Mouse (Mus musculus): ENCODE measurements around the gene Tspan9. TPM values are rescaled to one million over a fixed set of nuclear protein-coding genes. Genes with fewer than 3 reads are reported as not detected.
A peak's percentile ranks its signal among the peaks of the same experiment; 100 is the strongest.

Gene Tspan9
- polyA plus RNA-seq, 1 experiment from 2014 or later: 19.6 TPM

DNA sequence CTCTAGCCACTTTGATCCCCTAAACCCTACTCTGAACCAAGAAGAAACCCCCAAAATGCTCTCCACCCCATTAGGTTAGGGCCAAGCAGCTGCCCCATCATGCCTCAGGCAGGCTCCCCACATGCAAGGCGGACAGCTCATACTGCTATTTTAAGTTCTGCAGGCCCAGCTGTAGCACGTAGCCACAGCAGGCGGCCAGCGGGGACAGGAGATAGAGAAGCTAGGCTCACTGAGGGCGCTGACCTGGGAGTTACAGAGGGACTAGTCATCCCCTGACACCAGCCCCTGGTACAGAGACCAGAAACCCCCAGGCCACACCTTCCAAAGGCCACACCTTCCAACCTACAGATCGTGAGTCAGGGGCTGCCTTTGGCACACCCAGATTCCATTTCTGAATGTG, 96.6 kb downstream of the Tspan9 start:
- 58% methylated on average over 6 of the region's 6 CpGs for WGBS (ENCODE audit: insufficient replicate concordance)
- H3K4me2 ChIP-seq (ENCODE audit: low read depth, low read length): no peak overlapping the region
- ATAC-seq: peak; percentile 48

GRCm38 (mm10) chr6:128044691-128045090, 98.7 kb downstream of the Tspan9 start:
- no peak for TF ChIP-seq CTCF (IDR thresholded peaks at IDR 0.05; ENCODE audit: low read depth)
- H3K4me3 ChIP-seq (ENCODE audit: low read depth, low read length): no peak overlapping the region
- DNase-seq (no peak), ATAC-seq (no peak)
- H3K27me3 ChIP-seq (ENCODE audit: insufficient read depth, low read length): no peaks in the 10 kb centered on the region
- H3K36me3 ChIP-seq (replicated peaks; ENCODE audit: insufficient read depth, low read length): no peaks in the 10 kb centered on the region
- no peak overlapping the region for H3K9ac ChIP-seq (replicated peaks)
- 40% methylated on average over 10 of the region's 10 CpGs for WGBS (ENCODE audit: insufficient replicate concordance)
- no peaks in the 10 kb centered on the region for H3K9me3 ChIP-seq (ENCODE audit: low read length)
- H3K4me2 ChIP-seq (ENCODE audit: low read depth, low read length): peak overlapping the region; percentile 11; the same call in 1 of the 2 replicates
- H3K4me1 ChIP-seq (ENCODE audit: insufficient read depth): peaks cover 6% of the 10 kb centered on the region; the same call in 1 of the 2 replicates
- H3K27ac ChIP-seq (ENCODE audit: low read depth): no peak overlapping the region

More for the DNA sequence above, 96.6 kb downstream of the Tspan9 start:
- H3K9me3 ChIP-seq (ENCODE audit: low read length): no peaks in the 10 kb centered on the region
- no peak overlapping the region for H3K9ac ChIP-seq (replicated peaks)
- no peak overlapping the region for H3K4me3 ChIP-seq (ENCODE audit: low read depth, low read length)
- no peaks in the 10 kb centered on the region for H3K27me3 ChIP-seq (ENCODE audit: insufficient read depth, low read length)
- TF ChIP-seq CTCF (IDR thresholded peaks at IDR 0.05; ENCODE audit: low read depth): no peak
- no peak for TF ChIP-seq EP300 (IDR thresholded peaks at IDR 0.05; ENCODE audit: low read depth)
- H3K36me3 ChIP-seq (replicated peaks; ENCODE audit: insufficient read depth, low read length): no peaks in the 10 kb centered on the region
- no peak for DNase-seq
- H3K27ac ChIP-seq (ENCODE audit: low read depth): no peak overlapping the region
- peaks cover 6% of the 10 kb centered on the region; the same call in 1 of the 2 replicates for H3K4me1 ChIP-seq (ENCODE audit: insufficient read depth)

DNA sequence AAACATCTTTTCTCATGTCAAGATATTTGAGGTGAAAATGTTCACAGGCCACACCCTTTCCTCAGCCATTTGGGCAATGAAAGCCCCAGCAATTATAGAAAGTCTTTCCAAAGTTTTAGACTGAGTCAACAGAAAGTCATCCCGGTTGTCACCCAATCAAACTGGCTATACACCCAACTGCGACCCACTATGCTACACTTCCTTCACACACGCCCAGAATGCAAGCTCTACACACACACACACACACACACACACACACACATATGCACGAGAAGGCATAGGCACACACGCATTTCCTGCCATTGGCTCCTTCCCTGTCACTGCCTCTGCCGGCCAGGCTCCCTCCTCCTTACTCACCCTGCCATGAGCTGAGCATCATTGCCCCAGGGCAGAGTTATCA, 99.9 kb downstream of the Tspan9 start:
- 44% methylated on average over 6 of the region's 6 CpGs for WGBS (ENCODE audit: insufficient replicate concordance)
- no peak for TF ChIP-seq EP300 (IDR thresholded peaks at IDR 0.05; ENCODE audit: low read depth)
- TF ChIP-seq CTCF (IDR thresholded peaks at IDR 0.05; ENCODE audit: low read depth): no peak

GRCm38 (mm10) chr6:128041836-128042235, 101.6 kb downstream of the Tspan9 start:
- no peaks in the 10 kb centered on the region for H3K27me3 ChIP-seq (ENCODE audit: insufficient read depth, low read length)
- WGBS (ENCODE audit: insufficient replicate concordance): 37% methylated on average over 6 of the region's 6 CpGs
- no peak for TF ChIP-seq CTCF (IDR thresholded peaks at IDR 0.05; ENCODE audit: low read depth)
- TF ChIP-seq EP300 (IDR thresholded peaks at IDR 0.05; ENCODE audit: low read depth): no peak
- no peak overlapping the region for H3K4me2 ChIP-seq (ENCODE audit: low read depth, low read length)
- H3K27ac ChIP-seq (ENCODE audit: low read depth): no peak overlapping the region
- ATAC-seq: no peak
- no peaks in the 10 kb centered on the region for H3K36me3 ChIP-seq (replicated peaks; ENCODE audit: insufficient read depth, low read length)
- H3K4me3 ChIP-seq (ENCODE audit: low read depth, low read length): no peak overlapping the region
- no peaks in the 10 kb centered on the region for H3K9me3 ChIP-seq (ENCODE audit: low read length)
- peaks cover 10% of the 10 kb centered on the region; the same call in 1 of the 2 replicates for H3K4me1 ChIP-seq (ENCODE audit: insufficient read depth)
- no peak overlapping the region for H3K9ac ChIP-seq (replicated peaks)
- no peak for DNase-seq

More for the DNA sequence above, 99.9 kb downstream of the Tspan9 start:
- DNase-seq (no peak), ATAC-seq (no peak)
- no peaks in the 10 kb centered on the region for H3K36me3 ChIP-seq (replicated peaks; ENCODE audit: insufficient read depth, low read length)
- H3K9ac ChIP-seq (replicated peaks): no peak overlapping the region
- peaks cover 9% of the 10 kb centered on the region; the same call in 1 of the 2 replicates for H3K4me1 ChIP-seq (ENCODE audit: insufficient read depth)
- H3K4me2 ChIP-seq (ENCODE audit: low read depth, low read length): no peak overlapping the region
- H3K9me3 ChIP-seq (ENCODE audit: low read length): no peaks in the 10 kb centered on the region
- no peak overlapping the region for H3K27ac ChIP-seq (ENCODE audit: low read depth)
- no peaks in the 10 kb centered on the region for H3K27me3 ChIP-seq (ENCODE audit: insufficient read depth, low read length)
- no peak overlapping the region for H3K4me3 ChIP-seq (ENCODE audit: low read depth, low read length)

DNA sequence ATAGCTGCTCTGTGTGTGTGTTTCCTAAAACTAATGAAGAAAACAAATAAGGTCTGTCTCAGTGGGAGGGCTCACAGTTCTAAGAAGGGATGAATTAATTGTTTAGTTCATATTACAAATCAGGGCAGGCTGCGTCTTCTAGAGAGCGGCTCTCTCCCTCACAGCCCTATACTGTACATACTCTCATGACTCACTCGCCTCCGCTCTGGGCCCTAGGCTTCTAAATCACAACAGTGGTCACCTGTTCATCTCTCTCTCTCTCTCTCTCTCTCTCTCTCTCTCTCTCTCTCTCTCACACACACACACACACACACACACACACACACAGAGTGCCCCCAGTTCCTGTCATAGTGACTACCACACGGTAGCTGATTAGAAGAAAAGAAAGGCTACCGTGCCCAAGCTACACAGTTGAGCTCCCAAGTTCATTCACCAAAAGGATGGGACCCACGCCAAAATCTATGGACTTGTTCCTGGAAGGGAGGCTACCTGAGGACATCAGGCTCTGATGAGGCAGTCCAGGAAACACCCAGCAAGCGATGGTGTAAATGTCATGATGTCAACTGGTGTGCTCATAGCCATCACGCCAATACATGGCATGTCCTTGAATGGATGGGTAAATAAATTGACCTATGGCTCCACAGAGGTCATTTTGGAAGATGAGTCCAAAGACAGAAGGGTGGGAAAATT, 104.2 kb downstream of the Tspan9 start:
- Histone ChIP-seq H3K4me3 (ENCODE audit: low read depth, low read length) (no peak overlapping the region), H3K9ac (replicated peaks) (no peak overlapping the region), H3K4me2 (ENCODE audit: low read depth, low read length) (no peak overlapping the region), H3K4me1 (ENCODE audit: insufficient read depth) (peaks cover 17% of the 10 kb centered on the region), H3K27ac (ENCODE audit: low read depth) (peak overlapping the region; percentile 49; the same call in 1 of the 2 replicates), H3K27me3 (ENCODE audit: insufficient read depth, low read length) (peaks cover 17% of the 10 kb centered on the region), H3K36me3 (replicated peaks; ENCODE audit: insufficient read depth, low read length) (no peaks in the 10 kb centered on the region), H3K9me3 (ENCODE audit: low read length) (no peaks in the 10 kb centered on the region)
- peak; percentile 94 for ATAC-seq
- DNase-seq: peak; percentile 83
- 67% methylated on average over 9 of the region's 9 CpGs for WGBS (ENCODE audit: insufficient replicate concordance)
- TF ChIP-seq EP300 (IDR thresholded peaks at IDR 0.05; ENCODE audit: low read depth) (0 out of 2 replicates have a peak, but pooled peaks have one; percentile 40), CTCF (IDR thresholded peaks at IDR 0.05; ENCODE audit: low read depth) (no peak)

DNA sequence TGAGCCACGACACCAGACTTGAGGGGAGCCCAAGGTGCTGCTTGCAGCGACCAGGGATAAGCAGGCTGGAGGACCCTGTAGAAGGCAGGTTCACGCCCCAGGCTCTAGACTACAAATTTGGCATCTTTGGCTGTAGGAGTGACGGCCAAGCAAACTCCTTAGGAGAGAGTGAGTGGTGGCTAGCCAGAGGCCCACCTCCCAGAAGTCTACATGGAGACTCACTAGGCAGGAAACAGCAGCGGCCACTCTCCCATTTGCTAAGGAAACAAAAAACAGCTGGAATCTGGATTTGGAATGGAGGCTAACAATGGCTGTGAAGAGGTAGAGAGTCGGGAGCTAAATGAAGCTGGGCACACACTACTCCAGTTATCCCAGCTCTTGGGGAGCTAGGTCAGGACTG, 104.8 kb downstream of the Tspan9 start:
- no peaks in the 10 kb centered on the region for H3K36me3 ChIP-seq (replicated peaks; ENCODE audit: insufficient read depth, low read length)
- peaks cover 12% of the 10 kb centered on the region for H3K4me1 ChIP-seq (ENCODE audit: insufficient read depth)
- no peaks in the 10 kb centered on the region for H3K9me3 ChIP-seq (ENCODE audit: low read length)
- ATAC-seq (no peak), DNase-seq (no peak)
- H3K9ac ChIP-seq (replicated peaks): no peak overlapping the region
- no peak overlapping the region for H3K27ac ChIP-seq (ENCODE audit: low read depth)
- no peak overlapping the region for H3K4me3 ChIP-seq (ENCODE audit: low read depth, low read length)
- H3K27me3 ChIP-seq (ENCODE audit: insufficient read depth, low read length): peaks cover 23% of the 10 kb centered on the region
- H3K4me2 ChIP-seq (ENCODE audit: low read depth, low read length): no peak overlapping the region
- no peak for TF ChIP-seq CTCF (IDR thresholded peaks at IDR 0.05; ENCODE audit: low read depth)
- TF ChIP-seq EP300 (IDR thresholded peaks at IDR 0.05; ENCODE audit: low read depth): no peak
- WGBS (ENCODE audit: insufficient replicate concordance): 66% methylated on average over 6 of the region's 6 CpGs

All from liver, postnatal 0 days (tissue).